Mouse (Mus musculus) MEL (cell line): ENCODE data around the gene Cat. TPM values are rescaled to one million over a fixed set of nuclear protein-coding genes. Genes with fewer than 3 reads are reported as not detected.

Experiments
- DNase-seq: peaks from one replicate; pipeline ENCODE4 v3.0.0; 2011; ENCODE audit warnings: low read depth, low spot score
- H3K27ac ChIP-seq: 2 replicates; pipeline ENCODE4 v1.5.1; 2012; ENCODE audit warnings: low read depth, mild to moderate bottlenecking, control low read depth, low read length, moderate library complexity; ENCODE audit not compliant: control insufficient read depth
- H3K27me3 ChIP-seq, 2 experiments: fragments of 150-350 bp in 1 of 2; sonication (generic) in 1 of 2; 2 replicates each; pipeline ENCODE4 v1.6.1; 2012; ENCODE audit warnings: low read length in 2 of 2, mild to moderate bottlenecking in 2 of 2, improper control_type of control experiment in 1 of 2, moderate library complexity in 1 of 2; ENCODE audit not compliant: insufficient read depth in 2 of 2, control insufficient read depth in 1 of 2
- H3K36me3 ChIP-seq, 2 experiments: 2 replicates each; pipeline ENCODE4 v1.6.1; 2012 to 2014; ENCODE audit warnings: low read length in 2 of 2, improper control_type of control experiment in 1 of 2, inconsistent platforms in 1 of 2, mild to moderate bottlenecking in 1 of 2; ENCODE audit not compliant: insufficient read depth in 2 of 2, control insufficient read depth in 1 of 2
- H3K4me1 ChIP-seq, 2 experiments: fragments of 150-350 bp in 1 of 2; sonication (generic) in 1 of 2; 2 replicates each; pipeline ENCODE4 v1.6.1; 2012; ENCODE audit warnings: low read length in 2 of 2, improper control_type of control experiment in 1 of 2, mild to moderate bottlenecking in 1 of 2; ENCODE audit not compliant: insufficient read depth in 2 of 2, control insufficient read depth in 1 of 2
- H3K4me3 ChIP-seq, 2 experiments: fragments of 150-350 bp in 1 of 2; sonication (generic) in 1 of 2; 2 replicates each; pipeline ENCODE4 v1.5.1; 2012; ENCODE audit warnings: low read depth in 2 of 2, low read length in 2 of 2, mild to moderate bottlenecking in 2 of 2, moderate library complexity in 2 of 2, control low read depth in 1 of 2, improper control_type of control experiment in 1 of 2; ENCODE audit not compliant: control insufficient read depth in 1 of 2, insufficient read depth in 1 of 2
- H3K79me2 ChIP-seq: 2 replicates; pipeline ENCODE4 v1.6.1; 2012; ENCODE audit warnings: mild to moderate bottlenecking, low read length, moderate library complexity; ENCODE audit not compliant: control insufficient read depth, poor library complexity, insufficient read depth
- H3K9ac ChIP-seq: 2 replicates; pipeline ENCODE4 v1.6.1; 2012; ENCODE audit warnings: low read depth, mild to moderate bottlenecking, control low read depth, low read length, moderate library complexity; ENCODE audit not compliant: control insufficient read depth, poor library complexity, severe bottlenecking
- H3K9me3 ChIP-seq: fragments of 150-350 bp; sonication (generic); replicated peaks from 2 replicates; pipeline ENCODE4 v1.6.1; 2012; ENCODE audit warnings: mild to moderate bottlenecking, low read length, improper control_type of control experiment, moderate library complexity; ENCODE audit not compliant: insufficient read depth
- BHLHE40 ChIP-seq: IDR thresholded peaks from 2 replicates; pipeline ENCODE4 v1.6.1; 2012; ENCODE audit warnings: low read depth, mild to moderate bottlenecking, inconsistent platforms, low read length, improper control_type of control experiment, borderline replicate concordance
- CHD1 ChIP-seq: IDR thresholded peaks from 2 replicates; pipeline ENCODE4 v1.6.1; 2012; ENCODE audit warnings: low read depth, mild to moderate bottlenecking, inconsistent platforms, low read length, improper control_type of control experiment
- CHD2 ChIP-seq: IDR thresholded peaks from 2 replicates; pipeline ENCODE4 v1.6.1; 2011; ENCODE audit warnings: low read length, improper control_type of control experiment
- CTCF ChIP-seq, 3 experiments: IDR thresholded peaks in 2 of 3; conservative IDR thresholded peaks in 1 of 3; 2 replicates each; pipeline ENCODE4 v1.5.1; 2011 to 2012; ENCODE audit warnings: low read length in 3 of 3, low read depth in 2 of 3, mild to moderate bottlenecking in 2 of 3, improper control_type of control experiment in 1 of 3, inconsistent platforms in 1 of 3, mixed read lengths in 1 of 3, moderate library complexity in 1 of 3; ENCODE audit not compliant: control insufficient read depth in 1 of 3, insufficient read depth in 1 of 3, poor library complexity in 1 of 3, severe bottlenecking in 1 of 3
- ELF1 ChIP-seq: IDR thresholded peaks from 2 replicates; pipeline ENCODE4 v1.6.1; 2014; ENCODE audit warnings: low read depth, mild to moderate bottlenecking, inconsistent platforms, low read length, improper control_type of control experiment, moderate library complexity
- EP300 ChIP-seq, 2 experiments: IDR thresholded peaks; 2 replicates each; pipeline ENCODE4 v1.6.1; 2011; ENCODE audit warnings: improper control_type of control experiment in 2 of 2, low read length in 2 of 2, low read depth in 1 of 2, mild to moderate bottlenecking in 1 of 2
- ETS1 ChIP-seq: IDR thresholded peaks from 2 replicates; pipeline ENCODE4 v1.6.1; 2012; ENCODE audit warnings: low read depth, mild to moderate bottlenecking, inconsistent platforms, low read length, improper control_type of control experiment, moderate library complexity
- GATA1 ChIP-seq: IDR thresholded peaks from 2 replicates; pipeline ENCODE4 v1.6.1; 2011; ENCODE audit warnings: low read depth, low read length, improper control_type of control experiment
- HCFC1 ChIP-seq: IDR thresholded peaks from 2 replicates; pipeline ENCODE4 v1.6.1; 2012; ENCODE audit warnings: low read depth, mild to moderate bottlenecking, inconsistent platforms, low read length, improper control_type of control experiment, moderate library complexity
- JUND ChIP-seq: IDR thresholded peaks from 2 replicates; pipeline ENCODE4 v1.6.1; 2011; ENCODE audit warnings: low read depth, mild to moderate bottlenecking, improper control_type of control experiment, low read length
- KAT2A ChIP-seq: conservative IDR thresholded peaks from 2 replicates; pipeline ENCODE4 v1.6.1; 2012; ENCODE audit warnings: low read depth, low read length, improper control_type of control experiment, inconsistent platforms
- MAZ ChIP-seq: IDR thresholded peaks from 2 replicates; pipeline ENCODE4 v1.6.1; 2012; ENCODE audit warnings: low read depth, mild to moderate bottlenecking, inconsistent platforms, low read length, improper control_type of control experiment
- MXI1 ChIP-seq: IDR thresholded peaks from 2 replicates; pipeline ENCODE4 v1.6.1; 2011; ENCODE audit warnings: mild to moderate bottlenecking, low read depth, low read length, improper control_type of control experiment
- MYB ChIP-seq: IDR thresholded peaks from 2 replicates; pipeline ENCODE4 v1.6.1; 2011; ENCODE audit warnings: mild to moderate bottlenecking, low read depth, low read length, improper control_type of control experiment
- MYC ChIP-seq: IDR thresholded peaks from 2 replicates; pipeline ENCODE4 v1.6.1; 2011; ENCODE audit warnings: low read depth, mild to moderate bottlenecking, low read length, improper control_type of control experiment, moderate library complexity
- NELFE ChIP-seq: IDR thresholded peaks from 2 replicates; pipeline ENCODE4 v1.6.1; 2011; ENCODE audit warnings: low read depth, low read length, improper control_type of control experiment
- NRF1 ChIP-seq: IDR thresholded peaks from 2 replicates; pipeline ENCODE4 v1.6.1; 2014; ENCODE audit warnings: low read depth, mild to moderate bottlenecking, inconsistent platforms, low read length, improper control_type of control experiment, moderate library complexity; ENCODE audit not compliant: poor library complexity, insufficient read depth, severe bottlenecking
- RAD21 ChIP-seq: IDR thresholded peaks from 2 replicates; pipeline ENCODE4 v1.6.1; 2011; ENCODE audit warnings: mild to moderate bottlenecking, low read depth, low read length, improper control_type of control experiment
- SIN3A ChIP-seq: IDR thresholded peaks from 2 replicates; pipeline ENCODE4 v1.6.1; 2012; ENCODE audit warnings: low read length, improper control_type of control experiment, inconsistent platforms
- TAL1 ChIP-seq: IDR thresholded peaks from 2 replicates; pipeline ENCODE4 v1.6.1; 2012; ENCODE audit warnings: mild to moderate bottlenecking, inconsistent platforms, low read length, moderate library complexity, mixed read lengths
- TCF12 ChIP-seq: IDR thresholded peaks from 2 replicates; pipeline ENCODE4 v1.6.1; 2014; ENCODE audit warnings: low read depth, mild to moderate bottlenecking, inconsistent platforms, low read length, improper control_type of control experiment, moderate library complexity
- ZC3H11A ChIP-seq: IDR thresholded peaks from 2 replicates; pipeline ENCODE4 v1.6.1; 2012; ENCODE audit warnings: low read depth, mild to moderate bottlenecking, inconsistent platforms, low read length, improper control_type of control experiment
- ZKSCAN1 ChIP-seq: IDR thresholded peaks from 2 replicates; pipeline ENCODE4 v1.6.1; 2012; ENCODE audit warnings: low read depth, mild to moderate bottlenecking, inconsistent platforms, low read length, improper control_type of control experiment, moderate library complexity
- polyA plus RNA-seq, 2 experiments: library from polyadenylated mRNA; stranded (reverse) in 1 of 2; unstranded in 1 of 2; fragments of >175 nt in 1 of 2; fragments of >200 nt in 1 of 2; gene quantifications; 2 replicates each; pipeline versions ENCODE4 v1.2.1 to v1.2.4; 2012; ENCODE audit warnings: low replicate concordance in 2 of 2, low read depth in 1 of 2; ENCODE audit not compliant: insufficient read length in 2 of 2, insufficient read depth in 1 of 2, missing spikeins in 1 of 2
- total RNA-seq: library from RNA; depleted of rRNA; stranded (reverse); fragments of 300-350 nt; gene quantifications from 2 replicates; pipeline ENCODE4 v1.2.3, GENCODE M21; 2012

Cat gene
- total and polyA plus RNA-seq, 3 experiments: 36.4 to 82.0 (median 74.3) TPM

- no peak for TF ChIP-seq MYC
- no peak for TF ChIP-seq GATA1
- no peak for TF ChIP-seq TAL1
- TF ChIP-seq ZC3H11A: no peak
- no peak for TF ChIP-seq MXI1
- TF ChIP-seq ZKSCAN1: no peak
- TF ChIP-seq NELFE: no peak
- TF ChIP-seq MYB: no peak
- TF ChIP-seq KAT2A: no peak
- no peak for TF ChIP-seq CHD1
- no peak for TF ChIP-seq JUND
- TF ChIP-seq TCF12: no peak
- TF ChIP-seq CHD2: no peak
- TF ChIP-seq BHLHE40: no peak
- H3K4me1 ChIP-seq: peaks cover 4 to 9% of the 10 kb centered on the region in 2 experiments
- no peak overlapping the region for H3K9ac ChIP-seq
- DNase-seq: no peak
- no peak overlapping the region for H3K4me3 ChIP-seq
- no peak overlapping the region for H3K27ac ChIP-seq
- peaks cover 0 to 7% of the 10 kb centered on the region in 2 experiments; a peak in 2 of 4 replicates for H3K36me3 ChIP-seq
- H3K79me2 ChIP-seq: no peaks in the 10 kb centered on the region
- peaks cover 2 to 5% of the 10 kb centered on the region in 2 experiments for H3K27me3 ChIP-seq
- no peaks in the 10 kb centered on the region for H3K9me3 ChIP-seq
Measured at GRCm38 (mm10) chr2:103511042-103511441, 26.1 kb upstream of the Cat start.

- peaks cover 0 to 5% of the 10 kb centered on the region in 2 experiments; a peak in 2 of 4 replicates for H3K27me3 ChIP-seq
- H3K9me3 ChIP-seq: no peaks in the 10 kb centered on the region
- H3K79me2 ChIP-seq: no peaks in the 10 kb centered on the region
- H3K36me3 ChIP-seq: peaks cover 0 to 24% of the 10 kb centered on the region in 2 experiments; a peak in 2 of 4 replicates
- H3K4me3 ChIP-seq: no peak overlapping the region
- H3K27ac ChIP-seq: no peak overlapping the region
- H3K4me1 ChIP-seq: peaks cover 11 to 27% of the 10 kb centered on the region in 2 experiments
- TF ChIP-seq GATA1: no peak
- no peak for TF ChIP-seq RAD21
- no peak for TF ChIP-seq TAL1
- TF ChIP-seq MAZ: no peak
- no peak for TF ChIP-seq NRF1
- no peak for TF ChIP-seq CTCF (IDR thresholded peaks at IDR 0.05 in 2 of 3, conservative IDR thresholded peaks at IDR 0.05 in 1 of 3; ENCODE audit: control insufficient read depth in 1 of 3, insufficient read depth in 1 of 3, low read depth in 2 of 3, low read length in 3 of 3, poor library complexity in 1 of 3, severe bottlenecking in 1 of 3)
- no peak for TF ChIP-seq MYB
- no peak for TF ChIP-seq NELFE
- no peak for TF ChIP-seq EP300 (IDR thresholded peaks at IDR 0.05; ENCODE audit: low read depth in 1 of 2, low read length in 2 of 2)
- no peak for TF ChIP-seq MXI1
- no peak for TF ChIP-seq ETS1
- no peak for TF ChIP-seq HCFC1
- no peak for TF ChIP-seq SIN3A
- no peak for TF ChIP-seq CHD2
- TF ChIP-seq ELF1: no peak
- TF ChIP-seq ZC3H11A: no peak
- no peak for DNase-seq
- H3K9ac ChIP-seq: no peak overlapping the region
Measured at GRCm38 (mm10) chr2:103507651-103508050, 22.7 kb upstream of the Cat start.
